Mouse (Mus musculus): ENCODE measurements around the gene Mtfp1.
A peak's percentile ranks its signal among the peaks of the same experiment; 100 is the strongest.
"Not testable (repeated sequence)": the region's sequence is repeated elsewhere in the genome, so short reads cannot be mapped to it uniquely, and the experiment has no call there.

Mtfp1 gene

DNA sequence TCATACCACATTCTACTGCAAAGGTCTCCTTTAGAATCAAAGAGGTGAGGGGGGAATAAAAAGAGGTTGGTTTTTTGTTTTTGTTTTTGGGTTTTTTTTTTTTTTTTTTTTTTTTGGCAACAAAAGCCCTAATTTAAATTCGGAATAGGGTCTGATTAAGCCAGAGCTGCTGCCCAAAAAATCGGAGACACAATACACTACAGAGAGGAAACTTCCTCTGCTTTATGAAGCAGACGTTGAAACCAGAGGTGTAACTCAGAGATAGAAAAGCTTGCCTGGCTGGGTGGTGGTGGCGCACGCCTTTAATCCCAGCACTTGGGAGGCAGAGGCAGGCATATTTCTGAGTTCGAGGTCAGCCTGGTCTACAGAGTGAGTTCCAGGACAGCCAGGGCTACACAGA is 19.3 kb upstream of the Mtfp1 start:
- DNase-seq = not testable (repeated sequence)

DNA sequence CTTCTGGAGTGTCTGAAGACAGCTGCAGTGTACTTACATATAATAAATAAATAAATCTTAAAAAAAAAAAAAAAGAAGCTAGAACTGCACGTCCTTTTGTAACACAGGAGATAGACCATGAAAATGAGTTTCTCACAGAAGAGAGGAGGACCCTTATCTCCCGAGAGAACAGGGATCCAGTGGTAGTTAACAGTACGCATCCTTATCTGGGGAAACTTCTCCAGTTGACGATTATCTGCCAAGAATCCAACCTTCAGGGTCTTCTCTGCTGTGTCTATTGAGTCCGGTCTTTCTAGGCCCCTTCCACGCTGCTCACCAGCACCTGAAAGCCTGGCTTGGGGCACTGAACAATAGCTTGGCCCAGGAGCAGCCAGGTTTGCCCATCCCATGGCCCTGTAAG is 18.7 kb upstream of the Mtfp1 start:
- no peak for DNase-seq

DNA sequence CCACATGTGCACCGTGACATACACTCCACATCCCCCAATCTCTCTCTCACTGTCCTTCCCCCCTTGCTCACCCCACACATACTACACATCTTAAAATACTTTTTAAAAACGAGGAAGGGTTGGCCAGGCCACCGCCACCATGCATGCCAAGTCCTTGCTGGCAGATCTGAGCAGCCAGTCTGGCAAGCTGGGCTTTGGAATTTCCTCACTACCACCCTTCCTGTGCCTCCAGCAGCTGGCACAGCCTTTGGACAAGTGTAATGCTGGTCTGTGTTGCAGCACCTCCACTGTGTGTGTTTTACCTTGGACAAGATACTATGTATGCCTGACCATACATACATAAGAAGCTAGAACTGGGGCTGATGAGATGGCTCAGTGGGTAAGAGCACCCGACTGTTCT is 18.3 kb upstream of the Mtfp1 start:
- no peak for DNase-seq

DNA sequence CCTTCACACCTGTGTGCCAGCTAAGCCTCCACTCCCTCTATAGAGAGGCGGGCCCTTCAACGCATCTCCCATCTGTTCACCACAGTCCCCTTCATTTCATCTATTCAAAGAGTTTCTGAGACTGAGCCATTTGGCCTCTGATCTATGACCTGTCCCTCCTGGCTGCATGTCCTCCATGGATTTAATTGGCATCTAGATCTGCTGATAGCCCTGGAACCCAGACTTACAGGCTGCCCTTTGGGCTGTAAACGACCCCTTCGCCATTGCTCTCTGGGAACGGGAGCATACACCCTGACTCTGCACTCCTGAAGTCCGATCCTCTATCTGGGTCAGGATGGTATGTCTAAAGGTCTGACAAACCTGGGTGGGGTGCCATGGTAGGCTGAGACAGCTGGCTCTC is 17.6 kb upstream of the Mtfp1 start:
- no peak for DNase-seq

DNA sequence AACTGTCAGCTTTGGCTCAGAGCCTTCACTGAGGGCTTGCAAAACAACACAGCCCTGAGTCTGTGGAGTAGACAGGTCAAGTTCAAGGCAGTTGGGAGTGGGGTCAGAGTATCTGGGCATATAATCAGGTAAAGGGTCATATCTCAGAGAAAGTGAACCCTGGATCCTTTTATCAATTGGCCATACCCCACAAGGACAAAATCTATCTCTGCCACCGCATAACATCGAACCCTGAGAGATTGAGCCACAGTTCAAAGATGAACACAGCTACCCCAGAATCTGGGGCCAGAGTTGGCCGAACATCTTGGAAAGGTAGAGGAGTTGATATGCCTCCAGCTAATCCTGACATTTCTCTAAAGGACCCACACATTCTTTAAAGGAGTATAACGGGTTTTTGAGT is 16.8 kb upstream of the Mtfp1 start:
- DNase-seq = no peak

DNA sequence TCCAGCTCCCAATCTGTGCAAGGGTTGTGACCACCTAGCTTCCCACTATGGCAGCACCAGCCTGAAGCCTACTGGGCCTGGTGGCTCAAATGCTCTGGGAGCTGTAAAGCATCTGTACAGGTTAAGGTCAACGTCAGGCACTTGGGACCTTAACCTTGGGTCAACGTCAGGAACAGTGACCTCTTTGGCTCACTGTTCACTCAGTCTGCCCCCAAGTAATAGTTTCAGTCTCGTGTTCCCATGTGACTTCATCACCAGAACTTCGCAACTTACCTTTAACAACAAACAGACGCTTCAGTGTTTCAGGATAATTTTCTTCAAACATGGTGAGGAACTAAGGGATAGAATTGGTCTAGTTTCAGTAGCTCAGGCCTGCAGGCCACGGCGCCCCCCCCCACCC is 13.4 kb upstream of the Mtfp1 start:
- DNase-seq = no peak

DNA sequence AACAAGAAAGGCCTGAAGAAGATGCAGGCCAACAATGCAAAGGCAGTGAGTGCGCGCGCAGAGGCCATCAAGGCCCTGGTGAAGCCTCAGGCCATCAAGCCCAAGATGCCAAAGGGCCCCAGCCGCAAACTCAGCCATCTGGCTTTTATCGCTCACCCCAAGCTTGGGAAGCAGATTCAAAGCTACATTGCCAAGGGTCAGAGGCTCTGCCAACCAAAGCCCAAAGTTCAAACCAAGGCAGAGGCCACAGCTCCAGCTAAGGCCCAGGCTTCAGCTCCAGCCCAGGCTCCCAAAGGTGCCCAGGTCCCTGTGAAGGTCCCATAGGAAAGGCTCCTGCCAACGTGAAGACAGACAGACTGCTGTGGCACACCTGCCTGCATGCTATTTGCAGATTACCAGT is 12.7 kb upstream of the Mtfp1 start:
- not testable (repeated sequence) for DNase-seq

DNA sequence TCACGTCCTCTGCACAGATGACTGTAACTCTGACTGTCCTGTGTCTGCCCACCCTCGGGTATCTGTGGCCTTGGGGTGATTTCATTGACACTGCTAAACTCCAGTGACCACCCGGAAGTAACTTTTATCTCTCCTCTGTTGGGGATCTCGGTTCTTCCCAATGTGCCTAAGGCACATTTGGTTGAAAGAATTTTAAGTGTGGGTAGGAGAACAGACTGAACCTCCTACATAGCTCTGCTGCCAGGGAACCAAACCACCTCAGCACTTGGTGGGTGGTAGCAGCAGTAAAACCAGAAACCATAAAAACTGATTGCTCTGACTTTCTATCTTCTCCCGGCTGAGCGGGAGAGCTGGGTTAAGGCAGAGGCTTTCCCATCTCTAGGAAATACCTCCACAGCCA is 10.2 kb upstream of the Mtfp1 start:
- no peak for DNase-seq

DNA sequence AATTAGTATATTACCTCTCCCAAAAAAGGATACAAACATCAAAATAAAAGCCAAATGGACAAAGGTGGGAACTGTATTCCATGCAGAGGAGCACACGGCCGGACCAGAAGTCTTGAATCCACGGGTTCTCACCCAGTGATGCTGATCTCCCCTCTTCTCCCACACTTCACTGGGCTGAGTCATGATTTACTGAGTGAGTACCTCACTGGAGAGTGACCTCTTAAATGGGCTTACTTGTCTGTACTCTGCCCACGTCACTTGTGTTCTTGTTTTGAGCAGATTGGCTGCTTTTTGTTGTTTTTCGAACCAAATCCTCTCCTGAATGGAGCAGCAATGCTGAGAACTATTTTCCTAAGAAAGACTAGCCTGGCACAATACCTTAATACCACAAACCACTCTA is 9.7 kb upstream of the Mtfp1 start:
- no peak for DNase-seq

DNA sequence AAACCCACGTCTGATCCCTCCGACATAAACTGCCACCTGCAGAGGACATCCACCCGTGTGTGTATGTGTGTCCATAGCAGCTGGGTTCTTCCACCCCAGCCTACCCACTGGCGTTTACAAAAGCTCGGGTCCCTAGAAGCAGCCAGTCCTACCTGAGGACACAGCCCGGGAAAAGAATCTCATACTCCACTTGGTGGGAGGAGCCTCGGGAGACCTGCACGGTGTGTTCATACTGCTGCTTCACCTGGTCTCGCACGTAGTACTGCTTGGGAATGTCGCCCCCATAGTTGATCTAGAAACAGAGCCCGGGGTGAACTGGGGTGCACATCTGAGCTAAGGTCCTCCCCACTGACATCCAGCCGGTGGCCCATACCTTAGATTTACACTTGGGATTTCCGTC is 8.3 kb upstream of the Mtfp1 start:
- no peak for DNase-seq

DNA sequence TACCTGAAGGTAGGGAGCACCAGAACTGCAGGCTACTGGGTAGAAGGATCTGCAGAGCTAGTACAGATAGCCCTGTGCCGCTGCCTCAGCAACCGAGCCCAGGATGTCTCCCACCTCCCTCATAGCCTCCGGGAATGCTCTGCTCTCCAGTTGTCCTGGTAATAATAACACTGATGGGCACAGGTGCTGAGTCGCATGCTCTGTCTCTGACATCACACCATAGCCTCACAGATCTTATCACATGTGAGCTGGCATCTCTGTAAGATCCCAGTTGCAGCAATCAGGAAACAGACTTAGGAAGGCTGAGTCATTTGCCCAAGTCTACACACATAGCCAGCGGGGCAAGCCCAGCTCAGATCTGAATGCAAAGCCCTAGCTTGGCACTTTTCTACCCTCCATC is 6.6 kb upstream of the Mtfp1 start:
- DNase-seq = no peak

DNA sequence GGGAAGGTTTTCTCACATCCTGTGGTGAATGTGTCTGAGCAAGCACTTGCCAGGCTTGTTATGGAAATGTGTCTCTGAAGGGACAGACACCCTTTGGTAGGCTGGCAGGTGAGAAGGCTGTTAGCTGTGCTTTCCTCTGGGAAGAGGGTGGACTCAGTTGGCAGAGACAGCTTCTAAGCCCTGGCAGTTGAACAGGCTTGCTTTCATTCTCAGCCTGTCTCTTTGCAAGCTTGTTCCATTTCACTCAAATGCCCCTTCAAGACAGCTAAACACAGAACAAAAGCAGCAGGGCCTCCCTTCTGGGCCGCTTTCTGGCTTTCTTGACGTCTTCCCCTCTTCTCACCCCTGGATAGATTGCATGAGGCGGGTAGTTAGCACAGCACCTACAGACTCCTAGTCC is 4.2 kb upstream of the Mtfp1 start:
- no peak for DNase-seq

DNA sequence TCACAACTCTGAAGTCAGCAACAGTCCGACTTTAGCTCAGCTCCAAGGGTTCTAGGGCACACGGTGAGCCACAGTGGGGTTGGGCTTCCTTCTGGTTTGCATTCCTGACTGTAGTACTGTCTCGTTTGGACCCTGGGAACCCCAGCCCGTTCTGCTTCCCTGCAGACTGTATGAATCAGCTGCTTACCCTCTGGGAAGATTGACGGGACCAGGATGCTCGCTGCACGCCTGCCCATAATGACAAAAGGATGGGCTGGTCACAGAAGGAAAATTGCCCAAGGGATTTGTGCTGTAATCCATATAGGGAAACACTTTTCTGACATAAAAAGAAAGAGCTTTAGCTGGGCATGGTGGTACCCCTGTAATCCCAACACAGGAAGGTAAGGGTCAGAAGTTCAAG is 3.6 kb upstream of the Mtfp1 start:
- DNase-seq = no peak

DNA sequence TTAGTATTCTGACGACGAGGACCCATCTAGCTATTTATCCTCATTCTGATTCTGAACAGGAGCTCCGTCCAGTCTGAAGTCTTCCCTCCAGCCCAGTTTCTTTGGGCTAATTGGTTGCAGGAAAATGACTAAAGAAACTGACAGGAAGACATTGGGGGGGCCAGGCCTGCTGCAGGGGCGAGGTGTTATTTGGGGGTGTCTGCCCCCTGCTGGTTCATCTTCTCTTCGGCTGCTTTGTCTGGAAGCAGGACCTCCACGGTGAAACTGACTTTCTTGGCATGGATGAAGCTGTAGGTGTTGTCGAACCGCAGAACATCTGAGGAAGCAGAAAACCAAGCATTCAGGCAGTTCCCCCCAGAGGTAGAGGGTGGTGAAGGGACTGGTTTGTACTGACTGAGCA is 2.9 kb upstream of the Mtfp1 start:
- peak in 1 of 2 experiments; percentile 14 for DNase-seq

DNA sequence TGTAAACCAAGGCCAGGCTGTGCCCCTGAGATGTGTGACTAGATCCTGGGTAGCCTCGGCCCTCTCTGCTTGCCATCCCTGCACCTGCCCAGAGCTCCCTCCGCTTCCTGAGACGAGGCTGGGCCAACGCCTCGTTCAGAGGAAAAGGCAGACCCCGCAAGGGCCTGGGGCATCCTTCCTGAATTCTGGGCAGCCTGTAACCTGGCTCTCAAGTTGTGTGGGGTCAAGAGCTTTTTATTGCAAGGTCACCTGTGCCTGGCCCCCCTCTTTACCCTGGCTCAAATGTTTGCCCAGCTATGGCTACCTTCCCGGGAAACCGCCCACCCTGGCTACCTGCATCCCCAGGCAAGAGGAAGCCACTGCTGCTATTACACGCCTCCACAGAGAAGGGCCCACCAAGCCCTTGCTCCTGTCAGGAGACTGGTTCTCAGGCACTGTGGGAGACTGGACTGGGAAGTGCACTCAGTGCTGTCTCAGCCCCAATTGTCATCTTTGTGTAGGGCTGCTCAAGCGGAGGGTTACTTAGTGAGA is 1.9 kb upstream of the Mtfp1 start:
- DNase-seq = peak in 1 of 2 experiments; percentile 38

DNA sequence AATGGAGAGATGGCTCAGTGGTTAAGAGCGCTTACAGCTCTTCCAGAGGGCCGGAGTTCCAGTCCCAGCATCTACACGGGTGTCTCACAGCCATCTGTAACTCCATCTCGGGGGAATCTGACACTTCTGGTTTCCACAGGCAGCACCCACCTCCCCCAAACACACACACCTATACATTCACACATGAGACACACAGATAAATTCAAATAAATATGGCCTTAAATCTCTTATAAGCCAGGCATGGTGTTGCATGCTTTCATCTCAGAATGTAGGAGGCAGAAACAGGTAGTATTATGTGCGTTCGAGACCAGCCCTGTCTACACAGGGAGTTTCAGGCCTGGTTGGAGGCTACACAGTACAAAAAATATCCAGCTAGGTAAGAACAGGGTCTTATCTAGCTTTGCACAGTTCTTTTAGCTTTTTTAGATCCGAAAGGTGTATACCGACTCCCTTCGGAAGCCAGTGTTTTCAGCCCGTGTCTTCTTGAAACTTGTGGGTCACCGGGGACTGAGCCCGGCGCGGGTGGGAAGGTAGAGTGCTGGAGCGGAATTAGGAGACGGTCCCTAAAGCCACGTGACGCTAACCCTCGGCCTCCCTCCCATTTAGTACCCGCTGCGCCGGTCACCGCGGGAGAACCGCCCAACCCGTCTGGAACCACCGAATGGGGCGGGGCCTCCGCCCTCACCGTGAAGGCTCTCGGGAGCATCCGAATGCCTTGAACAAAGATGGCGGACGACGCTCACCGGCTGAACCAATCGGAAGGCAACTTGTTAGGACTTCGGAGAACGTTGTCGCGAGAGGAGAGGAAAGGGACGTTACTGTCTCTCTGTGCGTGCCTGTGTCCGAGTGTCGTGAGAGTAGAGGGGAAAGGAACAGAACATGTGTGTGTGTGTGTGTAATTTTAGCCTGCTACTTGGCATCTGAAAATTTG is 1.1 kb upstream of the Mtfp1 start:
- peak; percentile 99 to 100 for DNase-seq

DNA sequence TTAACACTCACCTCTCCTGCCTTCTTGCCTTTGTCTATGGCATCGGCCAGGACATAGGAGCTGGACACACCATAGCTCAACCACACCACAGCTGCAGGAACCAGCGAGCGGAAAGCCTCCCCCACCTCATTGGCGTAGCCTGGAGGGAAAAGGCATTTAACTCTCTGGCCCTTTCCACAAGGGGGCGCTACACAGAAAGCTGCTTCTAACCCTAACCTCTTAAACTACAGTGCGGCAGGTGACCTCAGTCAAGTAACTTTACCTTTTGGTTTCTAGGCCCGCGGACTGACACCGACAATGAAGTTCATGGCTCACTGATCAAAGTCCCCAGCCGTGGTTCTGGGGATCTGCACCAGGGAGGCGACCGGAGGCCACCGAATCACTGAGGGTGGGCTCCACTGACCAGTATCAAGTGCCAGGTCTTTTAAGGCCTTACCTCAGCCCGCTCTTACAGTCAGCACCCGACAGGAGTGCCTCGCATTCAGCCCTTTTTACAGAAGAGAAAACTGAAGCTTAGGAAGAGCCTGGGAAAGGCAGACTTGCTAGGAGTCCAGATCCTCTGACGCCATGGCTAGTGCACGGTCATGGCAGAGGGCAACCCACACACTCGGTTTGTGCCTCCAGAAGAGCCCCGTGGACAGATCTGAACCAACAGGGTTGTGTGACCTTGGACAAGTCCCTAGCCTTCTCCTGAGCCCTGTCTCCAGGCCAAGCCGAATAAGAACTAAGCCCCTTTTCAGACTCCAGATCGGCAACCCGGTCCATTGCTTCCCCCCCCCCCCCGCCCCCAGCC is 671 bp downstream of the Mtfp1 start:
- DNase-seq = peak; percentile 84 to 85

DNA sequence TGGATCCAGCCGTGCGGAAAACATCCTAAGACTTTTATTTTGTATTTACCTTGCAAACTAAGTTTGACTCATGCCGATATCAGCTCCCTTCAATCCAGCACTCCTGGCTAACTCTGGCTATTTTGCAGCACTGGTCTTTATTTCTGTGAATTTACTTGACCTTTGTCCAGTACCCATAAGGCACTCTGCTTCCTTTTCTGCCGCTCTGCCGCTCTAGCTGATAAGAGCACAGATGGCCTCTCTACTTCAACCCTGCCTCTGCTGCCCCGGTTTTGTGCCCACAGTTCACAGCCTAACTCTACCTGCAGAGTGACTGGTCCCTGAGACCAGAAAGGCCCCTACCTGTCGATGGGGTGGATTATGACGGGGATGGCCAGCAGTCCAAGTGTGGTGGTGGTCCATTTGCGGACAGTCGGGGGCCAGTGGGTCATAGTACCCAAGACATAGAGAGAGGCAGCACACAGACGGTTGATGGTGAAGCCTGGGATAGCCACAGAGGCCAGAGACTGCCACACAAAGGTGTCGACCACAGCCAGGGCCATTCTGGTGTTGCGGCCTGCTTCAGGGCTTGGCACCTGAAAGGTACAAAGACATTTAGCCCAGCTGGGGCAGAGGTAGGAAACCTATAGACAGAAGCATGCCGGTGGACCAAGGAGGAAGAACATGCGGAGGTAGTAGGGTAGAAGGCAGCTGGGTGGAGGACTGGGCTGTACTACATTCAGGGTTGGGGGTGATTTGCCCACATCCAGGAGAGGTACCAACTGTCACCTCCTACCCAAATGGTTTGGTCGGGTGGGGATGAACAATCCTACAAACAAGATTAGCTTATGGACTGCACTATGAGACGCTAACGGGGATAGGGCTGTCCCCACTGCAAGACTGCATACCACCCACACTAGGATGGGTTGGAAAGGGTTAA is 1.5 kb downstream of the Mtfp1 start:
- no peak for DNase-seq

DNA sequence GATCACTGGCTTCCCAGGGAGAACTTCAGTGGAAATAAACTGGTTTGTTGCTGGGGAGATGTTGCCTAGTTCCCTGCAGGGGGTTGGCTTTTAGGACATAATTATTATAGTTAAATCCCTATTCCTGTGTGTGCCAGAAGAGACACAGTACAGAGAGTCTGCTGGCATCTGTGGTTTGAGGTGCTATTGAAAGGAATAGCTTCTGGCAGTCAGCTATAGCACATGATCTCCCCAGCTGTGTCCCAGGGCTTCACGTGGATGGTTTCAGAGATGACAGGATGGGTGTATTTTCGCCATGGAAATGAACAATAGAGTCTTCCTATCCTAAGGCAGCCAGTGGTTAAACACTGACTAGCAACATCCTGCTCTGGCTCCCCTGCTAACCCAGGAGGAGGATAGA is 8.0 kb downstream of the Mtfp1 start:
- DNase-seq = no peak

DNA sequence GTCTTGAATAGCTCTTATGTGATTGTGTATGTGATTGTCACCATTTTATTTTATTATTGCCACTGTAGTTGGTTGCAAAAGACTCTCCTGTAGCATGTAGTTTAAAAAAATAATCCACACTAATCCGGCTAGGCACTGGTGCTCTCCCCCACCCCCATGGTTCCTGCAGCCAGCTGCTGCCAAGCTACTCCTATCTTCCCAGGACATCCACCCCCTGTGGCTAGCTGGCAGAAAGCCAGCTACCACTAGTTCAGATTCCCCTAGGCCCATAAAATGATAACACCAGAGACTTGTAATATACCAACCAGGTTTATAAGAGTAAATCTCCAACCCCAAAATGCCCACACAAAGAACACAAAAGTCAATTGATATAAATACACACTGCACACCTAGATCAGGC is 9.0 kb downstream of the Mtfp1 start:
- DNase-seq = no peak

DNA sequence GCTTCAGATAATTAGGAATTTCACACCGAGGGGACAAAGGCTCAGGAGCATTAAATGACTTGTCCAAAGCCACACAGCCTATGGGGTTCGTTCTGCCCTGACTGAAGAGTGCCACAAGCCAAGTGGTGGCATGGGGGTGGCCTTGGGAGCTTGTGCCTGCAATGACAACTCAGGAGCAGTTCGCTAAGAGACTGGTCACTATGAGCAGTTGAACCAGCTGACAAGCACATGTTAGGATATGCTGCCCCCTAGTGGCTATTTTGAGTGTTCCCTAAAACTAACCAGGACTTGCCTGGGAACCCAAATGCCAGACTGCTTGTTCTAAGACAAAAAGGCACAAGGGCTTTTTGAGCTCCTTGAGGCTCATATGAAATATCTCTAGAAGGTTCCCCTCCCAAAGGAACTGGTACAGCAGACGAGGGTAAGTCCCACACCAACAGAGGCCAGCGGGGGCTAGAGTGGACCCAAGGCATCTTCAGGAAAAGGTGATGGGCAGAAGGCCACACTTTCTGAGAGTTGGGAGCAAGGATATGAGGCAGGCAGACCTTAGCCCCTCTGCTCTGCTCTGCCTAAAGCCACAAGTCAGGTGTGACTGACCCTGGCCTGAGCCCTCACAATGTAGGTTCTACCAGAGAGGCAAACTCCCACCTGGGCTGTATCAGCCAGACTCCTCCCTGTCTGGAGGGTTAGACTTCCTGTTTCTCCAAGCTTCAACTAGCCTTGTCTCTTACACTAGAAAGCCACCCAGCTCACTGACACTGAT is 11.7 kb downstream of the Mtfp1 start:
- peak; percentile 52 to 79 for DNase-seq

DNA sequence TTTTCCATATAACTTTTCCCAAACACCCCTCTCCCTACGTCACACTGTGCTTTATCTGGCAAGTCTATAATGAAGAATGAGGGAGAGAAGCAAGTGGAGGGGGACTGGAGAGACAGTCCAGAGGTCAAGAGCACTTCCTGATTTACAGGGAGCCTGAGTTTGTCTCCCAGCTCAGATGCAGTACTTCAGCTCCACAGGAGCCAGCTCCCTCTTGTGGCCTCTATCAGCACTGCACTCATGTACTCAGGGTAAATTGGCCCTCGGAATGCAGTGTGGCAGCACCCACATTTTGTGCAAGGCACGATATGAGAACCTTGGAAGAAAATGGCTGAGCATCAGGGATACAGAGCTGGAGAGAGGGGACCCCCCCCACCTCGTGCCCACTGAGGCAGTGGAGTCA is 15.0 kb downstream of the Mtfp1 start:
- peak; percentile 66 to 84 for DNase-seq

All from kidney, postnatal 25 days (tissue).